Mouse (Mus musculus): ENCODE measurements around the gene Bst2. TPM values are rescaled to one million over a fixed set of nuclear protein-coding genes. Genes with fewer than 3 reads are reported as not detected.

The Bst2 gene
- polyA plus RNA-seq, 1 experiment from 2014 or later = 21.9 TPM

DNA sequence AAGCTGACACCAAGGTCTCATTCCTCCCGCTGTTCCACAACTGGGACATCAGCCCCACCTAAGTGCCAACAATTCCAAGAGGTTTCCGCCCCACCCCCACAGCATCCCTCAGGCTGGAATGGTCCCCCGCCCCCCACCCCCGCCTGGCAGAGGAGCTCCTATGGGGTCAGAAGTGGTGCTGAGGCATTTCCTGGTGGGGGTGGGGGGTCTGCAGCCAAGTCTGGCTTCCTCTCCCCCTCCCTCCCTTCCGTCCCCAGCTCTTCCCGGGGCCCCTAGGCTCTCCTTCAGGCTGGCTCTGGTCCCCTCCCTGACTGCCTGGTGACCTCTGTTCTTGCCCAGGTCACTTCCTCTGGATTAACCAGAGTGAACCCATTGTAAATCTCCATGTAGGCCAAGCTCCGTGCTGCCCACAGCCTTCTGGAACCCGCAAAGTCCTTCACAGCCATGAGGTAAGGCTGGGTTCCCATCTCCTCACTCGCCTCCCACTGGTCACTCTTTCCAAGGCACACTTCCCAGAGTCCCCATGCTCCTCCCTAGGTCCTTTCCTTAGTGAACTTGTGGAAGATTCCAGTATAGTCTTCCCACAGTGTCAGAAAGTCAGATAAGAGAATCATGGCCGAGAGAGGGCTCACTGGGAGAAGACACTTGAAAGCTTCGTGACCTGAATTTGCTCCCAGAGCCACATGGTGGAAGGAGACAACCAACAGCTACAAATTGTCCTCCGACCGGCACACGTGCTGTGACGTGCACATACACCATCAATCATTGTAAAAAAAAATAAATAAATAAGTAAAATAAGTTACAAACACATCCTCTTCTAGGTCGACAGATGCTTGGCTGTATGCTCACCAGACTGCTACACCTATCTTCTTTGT lies 38.2 kb downstream of the Bst2 start:
- no peak overlapping the region for H3K4me2 ChIP-seq
- DNase-seq (ENCODE audit: low spot score) (no peak), ATAC-seq (replicated peaks; ENCODE audit: low FRiP score) (peak; percentile 37)
- peaks cover 21% of the 10 kb centered on the region for H3K4me1 ChIP-seq (replicated peaks; ENCODE audit: control insufficient read depth, insufficient read depth, low read length)
- H3K27me3 ChIP-seq (replicated peaks; ENCODE audit: control insufficient read depth, insufficient read depth, low read length) = no peaks in the 10 kb centered on the region
- no peaks in the 10 kb centered on the region for H3K9me3 ChIP-seq (ENCODE audit: control insufficient read depth, low read length)
- WGBS = 32% methylated on average over 16 of the region's 16 CpGs
- H3K36me3 ChIP-seq (ENCODE audit: control insufficient read depth, insufficient read depth, low read length) = peaks cover 3% of the 10 kb centered on the region; the same call in 1 of the 2 replicates
- no peak overlapping the region for H3K4me3 ChIP-seq (ENCODE audit: low read depth, low read length)
- no peak overlapping the region for H3K9ac ChIP-seq (ENCODE audit: low read depth, low read length)
- peak overlapping the region; percentile 63; the same call in 1 of the 2 replicates for H3K27ac ChIP-seq (ENCODE audit: low read depth, low read length)

DNA sequence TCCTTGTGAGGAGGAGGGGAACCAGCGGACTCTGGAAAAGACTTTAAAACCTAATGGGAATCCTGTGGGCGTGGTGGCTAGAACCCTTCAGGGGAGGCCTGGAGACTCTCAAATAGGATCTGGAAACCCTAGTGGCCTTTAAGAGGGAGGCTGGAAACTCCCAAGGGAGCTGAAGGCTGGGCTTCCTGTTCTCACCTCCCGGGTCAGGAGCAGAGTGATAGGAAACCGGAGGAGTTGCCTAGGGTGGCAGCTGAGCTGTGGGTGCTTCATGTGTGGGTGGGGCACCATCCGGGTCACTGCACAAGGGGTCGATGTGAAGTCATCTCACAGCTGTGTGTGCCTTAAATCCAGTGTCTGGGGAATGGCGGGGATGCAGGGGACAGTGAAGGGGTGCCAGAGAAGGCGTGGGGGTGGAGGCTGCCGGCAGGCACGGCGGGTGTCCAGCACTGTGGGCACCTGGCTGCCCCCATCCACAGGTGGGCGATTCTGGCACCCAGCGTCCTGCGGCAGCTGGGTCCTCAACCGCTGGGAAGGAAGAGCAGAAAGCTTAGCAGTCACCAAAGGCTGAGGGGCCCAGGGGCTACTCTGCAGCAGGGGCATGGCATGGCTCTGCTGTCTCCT lies 39.3 kb downstream of the Bst2 start:
- WGBS = 40% methylated on average over 15 of the region's 15 CpGs
- peaks cover 21% of the 10 kb centered on the region for H3K4me1 ChIP-seq (replicated peaks; ENCODE audit: control insufficient read depth, insufficient read depth, low read length)
- H3K9ac ChIP-seq (ENCODE audit: low read depth, low read length) = no peak overlapping the region
- no peaks in the 10 kb centered on the region for H3K9me3 ChIP-seq (ENCODE audit: control insufficient read depth, low read length)
- H3K27ac ChIP-seq (ENCODE audit: low read depth, low read length) = peak overlapping the region; percentile 63
- no peak for ATAC-seq (replicated peaks; ENCODE audit: low FRiP score)
- no peak overlapping the region for H3K4me3 ChIP-seq (ENCODE audit: low read depth, low read length)
- DNase-seq (ENCODE audit: low spot score) = no peak
- H3K36me3 ChIP-seq (ENCODE audit: control insufficient read depth, insufficient read depth, low read length) = peaks cover 7% of the 10 kb centered on the region; the same call in 1 of the 2 replicates
- no peaks in the 10 kb centered on the region for H3K27me3 ChIP-seq (replicated peaks; ENCODE audit: control insufficient read depth, insufficient read depth, low read length)
- no peak overlapping the region for H3K4me2 ChIP-seq

DNA sequence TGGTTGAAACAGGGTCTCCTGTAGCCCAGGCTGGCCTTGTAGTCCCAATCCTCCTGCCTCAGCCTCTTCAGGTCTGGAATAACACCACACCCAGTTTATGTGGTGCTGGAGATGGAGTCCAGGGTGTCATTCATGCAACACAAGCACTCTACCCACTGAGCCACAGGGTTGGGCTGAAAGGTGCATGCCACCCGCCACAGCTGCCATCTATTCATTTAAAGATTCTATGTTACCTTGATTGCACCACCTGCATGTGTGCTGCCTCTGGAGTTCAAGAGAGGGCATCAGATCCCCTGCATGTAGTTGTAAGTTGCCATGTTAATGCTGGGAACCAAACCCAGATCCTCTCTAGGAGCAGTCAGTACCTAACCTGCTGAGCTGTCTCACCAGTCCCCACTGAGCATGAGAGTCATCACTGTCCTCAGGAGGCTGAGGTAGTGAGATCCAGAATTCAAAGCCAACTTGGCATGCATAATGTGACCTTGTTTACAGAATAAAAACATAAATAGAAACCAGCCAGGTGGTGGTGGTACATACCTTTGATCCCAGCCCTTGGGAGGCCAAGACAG lies 40.1 kb downstream of the Bst2 start:
- 88% methylated on average over 1 of the region's 1 CpGs for WGBS
- Histone ChIP-seq H3K27ac (ENCODE audit: low read depth, low read length) (0 out of 2 replicates have a peak overlapping the region, but pooled peaks have one; percentile 36), H3K27me3 (replicated peaks; ENCODE audit: control insufficient read depth, insufficient read depth, low read length) (no peaks in the 10 kb centered on the region), H3K9me3 (ENCODE audit: control insufficient read depth, low read length) (no peaks in the 10 kb centered on the region), H3K4me2 (no peak overlapping the region), H3K9ac (ENCODE audit: low read depth, low read length) (no peak overlapping the region), H3K36me3 (ENCODE audit: control insufficient read depth, insufficient read depth, low read length) (peaks cover 11% of the 10 kb centered on the region), H3K4me3 (ENCODE audit: low read depth, low read length) (no peak overlapping the region), H3K4me1 (replicated peaks; ENCODE audit: control insufficient read depth, insufficient read depth, low read length) (peaks cover 21% of the 10 kb centered on the region)
- no peak for ATAC-seq (replicated peaks; ENCODE audit: low FRiP score)
- no peak for DNase-seq (ENCODE audit: low spot score)

DNA sequence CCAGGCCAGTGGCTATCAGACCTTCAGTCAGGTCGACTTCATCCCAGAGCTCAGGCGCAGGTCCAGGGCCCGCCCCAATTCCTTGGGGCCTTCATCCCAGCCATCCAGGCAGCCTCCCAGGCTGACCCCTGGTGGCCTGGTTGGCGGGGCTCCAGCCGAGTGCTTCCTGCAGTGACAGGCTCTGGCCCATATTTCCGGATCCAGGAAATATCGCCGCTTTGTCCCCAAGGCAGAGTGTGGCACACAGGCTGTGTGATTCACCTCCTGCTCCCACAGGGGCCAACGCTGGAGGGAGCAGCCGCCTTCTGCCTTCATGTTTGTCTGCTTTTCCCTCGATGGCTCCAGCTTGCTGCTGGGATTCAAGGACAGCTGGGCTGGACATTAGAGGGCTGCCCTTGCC lies 40.8 kb downstream of the Bst2 start:
- no peak for DNase-seq (ENCODE audit: low spot score)
- peak; percentile 23; the same call in 1 of the 2 replicates for ATAC-seq (replicated peaks; ENCODE audit: low FRiP score)
- WGBS = 40% methylated on average over 11 of the region's 11 CpGs

DNA sequence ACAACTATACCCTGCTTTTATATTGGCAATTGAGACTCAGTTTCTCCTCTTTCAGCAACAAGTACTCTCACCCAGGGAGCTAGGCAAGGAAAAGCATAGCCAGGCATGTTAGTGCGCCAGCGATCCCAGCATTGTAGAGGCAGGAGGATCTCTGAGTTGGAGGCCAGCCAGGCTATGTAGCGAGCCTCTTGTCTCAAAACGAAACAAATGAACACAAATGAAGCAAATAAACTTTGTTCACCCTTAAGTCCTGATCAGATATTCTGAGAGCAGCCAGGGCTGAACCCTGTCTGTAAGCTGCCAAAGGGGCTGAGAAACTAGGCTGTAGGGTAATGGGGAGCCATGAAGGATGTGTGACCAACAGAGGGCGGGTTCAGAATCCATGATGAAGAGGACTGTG lies 41.4 kb downstream of the Bst2 start:
- Histone ChIP-seq H3K9ac (ENCODE audit: low read depth, low read length) (no peak overlapping the region), H3K4me1 (replicated peaks; ENCODE audit: control insufficient read depth, insufficient read depth, low read length) (peaks cover 21% of the 10 kb centered on the region), H3K4me3 (ENCODE audit: low read depth, low read length) (no peak overlapping the region), H3K27ac (ENCODE audit: low read depth, low read length) (no peak overlapping the region), H3K27me3 (replicated peaks; ENCODE audit: control insufficient read depth, insufficient read depth, low read length) (no peaks in the 10 kb centered on the region), H3K4me2 (no peak overlapping the region), H3K9me3 (ENCODE audit: control insufficient read depth, low read length) (no peaks in the 10 kb centered on the region), H3K36me3 (ENCODE audit: control insufficient read depth, insufficient read depth, low read length) (peaks cover 18% of the 10 kb centered on the region)
- 90% methylated on average over 5 of the region's 5 CpGs for WGBS
- ATAC-seq (replicated peaks; ENCODE audit: low FRiP score) = no peak
- DNase-seq (ENCODE audit: low spot score) = no peak

More for the DNA sequence above, 40.8 kb downstream of the Bst2 start:
- H3K27me3 ChIP-seq (replicated peaks; ENCODE audit: control insufficient read depth, insufficient read depth, low read length) = no peaks in the 10 kb centered on the region
- no peak overlapping the region for H3K4me2 ChIP-seq
- H3K4me1 ChIP-seq (replicated peaks; ENCODE audit: control insufficient read depth, insufficient read depth, low read length) = peaks cover 21% of the 10 kb centered on the region
- no peaks in the 10 kb centered on the region for H3K9me3 ChIP-seq (ENCODE audit: control insufficient read depth, low read length)
- H3K4me3 ChIP-seq (ENCODE audit: low read depth, low read length) = no peak overlapping the region
- H3K36me3 ChIP-seq (ENCODE audit: control insufficient read depth, insufficient read depth, low read length) = peaks cover 15% of the 10 kb centered on the region
- no peak overlapping the region; the same call in 1 of the 2 replicates for H3K27ac ChIP-seq (ENCODE audit: low read depth, low read length)
- H3K9ac ChIP-seq (ENCODE audit: low read depth, low read length) = no peak overlapping the region

DNA sequence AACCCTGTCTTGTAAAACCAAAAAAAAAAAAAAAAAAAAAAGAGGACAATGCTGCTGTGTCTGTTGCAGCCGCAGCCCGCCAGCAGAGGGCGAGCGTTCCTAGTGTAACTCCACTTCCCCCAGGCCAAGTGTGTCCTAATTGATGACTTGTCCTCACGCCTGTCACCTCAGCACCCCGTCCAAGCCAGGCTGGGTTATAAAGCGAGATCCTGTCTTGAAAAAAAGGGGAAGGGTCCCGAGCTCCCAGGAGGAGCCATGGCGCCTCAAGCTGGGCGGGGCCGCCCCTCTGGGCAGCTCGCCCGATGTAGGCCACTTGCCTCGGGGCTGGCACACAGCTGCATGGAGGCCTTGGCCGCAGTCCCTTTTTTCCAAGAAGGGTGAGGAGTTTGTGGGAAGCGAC lies 42.2 kb downstream of the Bst2 start:
- DNase-seq (ENCODE audit: low spot score) = peak; percentile 76
- Histone ChIP-seq H3K4me2 (no peak overlapping the region), H3K9ac (ENCODE audit: low read depth, low read length) (no peak overlapping the region), H3K27ac (ENCODE audit: low read depth, low read length) (no peak overlapping the region), H3K36me3 (ENCODE audit: control insufficient read depth, insufficient read depth, low read length) (peaks cover 26% of the 10 kb centered on the region), H3K27me3 (replicated peaks; ENCODE audit: control insufficient read depth, insufficient read depth, low read length) (no peaks in the 10 kb centered on the region), H3K4me1 (replicated peaks; ENCODE audit: control insufficient read depth, insufficient read depth, low read length) (peaks cover 22% of the 10 kb centered on the region), H3K9me3 (ENCODE audit: control insufficient read depth, low read length) (no peaks in the 10 kb centered on the region), H3K4me3 (ENCODE audit: low read depth, low read length) (no peak overlapping the region)
- WGBS = 33% methylated on average over 16 of the region's 16 CpGs
- ATAC-seq (replicated peaks; ENCODE audit: low FRiP score) = peak; percentile 57

DNA sequence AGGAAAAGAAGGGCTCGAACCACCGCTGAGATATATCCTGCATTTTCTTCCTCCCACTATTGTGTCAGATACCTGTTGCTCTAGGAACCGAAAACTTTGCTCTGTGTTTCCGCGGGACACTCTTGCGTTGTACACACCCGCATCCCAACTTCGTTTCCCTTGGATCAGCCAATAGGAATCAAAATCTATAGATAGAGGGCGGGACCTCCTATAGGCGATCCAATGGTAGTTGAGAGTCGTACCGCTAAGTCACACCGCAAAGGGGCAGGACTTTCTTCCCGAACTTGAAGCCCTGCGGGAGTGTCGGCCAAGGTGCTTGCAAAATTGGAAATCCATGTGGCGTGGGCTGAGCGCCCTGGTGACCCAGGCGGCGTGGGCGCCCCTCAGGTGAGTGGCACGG lies 48.8 kb downstream of the Bst2 start:
- Histone ChIP-seq H3K27ac (ENCODE audit: low read depth, low read length) (peak overlapping the region; percentile 69), H3K9me3 (ENCODE audit: control insufficient read depth, low read length) (no peaks in the 10 kb centered on the region), H3K27me3 (replicated peaks; ENCODE audit: control insufficient read depth, insufficient read depth, low read length) (no peaks in the 10 kb centered on the region), H3K36me3 (ENCODE audit: control insufficient read depth, insufficient read depth, low read length) (peaks cover 19% of the 10 kb centered on the region), H3K4me2 (peak overlapping the region; percentile 90), H3K9ac (ENCODE audit: low read depth, low read length) (peak overlapping the region; percentile 66), H3K4me1 (replicated peaks; ENCODE audit: control insufficient read depth, insufficient read depth, low read length) (peaks cover 11% of the 10 kb centered on the region), H3K4me3 (ENCODE audit: low read depth, low read length) (peak overlapping the region; percentile 86)
- WGBS = under 1% methylated on average over 22 of the region's 22 CpGs
- ATAC-seq (replicated peaks; ENCODE audit: low FRiP score) (peak; percentile 78), DNase-seq (ENCODE audit: low spot score) (peak; percentile 85)

DNA sequence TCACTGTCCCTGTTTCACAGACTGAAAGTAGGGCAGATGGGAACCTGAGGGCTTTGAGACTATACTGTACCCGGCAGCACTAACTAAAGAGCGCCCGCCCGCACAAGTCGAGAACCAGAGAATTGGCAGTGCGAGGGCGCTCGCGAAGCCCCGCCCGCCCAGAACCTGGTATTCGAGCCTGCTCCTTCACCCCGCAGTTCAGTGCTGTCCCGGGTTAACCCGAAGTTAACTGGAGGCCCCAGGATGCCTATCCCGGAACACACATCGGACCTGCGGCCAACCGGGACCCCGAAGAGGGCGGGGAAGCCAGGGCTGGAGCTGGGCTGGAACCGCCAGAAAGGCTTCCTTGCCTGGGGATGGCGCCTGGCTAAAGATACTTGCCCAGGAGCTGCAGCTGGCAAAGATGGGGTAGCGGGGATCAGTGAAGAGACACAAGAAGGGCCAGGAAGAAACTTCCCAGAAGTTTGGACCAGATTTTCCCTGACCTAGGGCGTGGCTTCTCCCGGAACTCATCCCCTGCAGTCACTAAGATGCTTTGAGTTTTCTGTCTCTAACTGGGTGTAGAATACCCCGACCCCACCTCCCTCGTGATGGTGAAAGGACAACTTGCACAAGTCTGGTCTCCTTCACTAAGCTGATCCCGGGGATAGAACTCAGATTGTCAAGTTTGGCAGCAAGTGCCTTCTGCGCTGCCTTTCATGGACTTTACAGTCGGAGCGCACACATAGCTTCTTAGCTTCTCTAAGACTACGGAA lies 49.4 kb downstream of the Bst2 start, which contains the start of gene Gtpbp3:
TSS of gene Gtpbp3 (plus strand) at position 413 of the 755 bp plus-strand sequence.
- Histone ChIP-seq H3K9me3 (ENCODE audit: control insufficient read depth, low read length) (no peaks in the 10 kb centered on the region), H3K4me1 (replicated peaks; ENCODE audit: control insufficient read depth, insufficient read depth, low read length) (peaks cover 11% of the 10 kb centered on the region), H3K9ac (ENCODE audit: low read depth, low read length) (peak within 1 kb of the TSS; percentile 66), H3K4me2 (peak within 1 kb of the TSS; percentile 90), H3K27ac (ENCODE audit: low read depth, low read length) (peak within 1 kb of the TSS; percentile 69), H3K4me3 (ENCODE audit: low read depth, low read length) (peak within 1 kb of the TSS; percentile 86), H3K27me3 (replicated peaks; ENCODE audit: control insufficient read depth, insufficient read depth, low read length) (no peaks in the 10 kb centered on the region), H3K36me3 (ENCODE audit: control insufficient read depth, insufficient read depth, low read length) (peaks cover 19% of the 10 kb centered on the region)
- peak; percentile 27 for ATAC-seq (replicated peaks; ENCODE audit: low FRiP score)
- WGBS = under 1% methylated on average over 33 of the region's 33 CpGs
- peak; percentile 81 for DNase-seq (ENCODE audit: low spot score)

All from liver, embryonic 11.5 days (tissue).